In the genomic region with DNA sequence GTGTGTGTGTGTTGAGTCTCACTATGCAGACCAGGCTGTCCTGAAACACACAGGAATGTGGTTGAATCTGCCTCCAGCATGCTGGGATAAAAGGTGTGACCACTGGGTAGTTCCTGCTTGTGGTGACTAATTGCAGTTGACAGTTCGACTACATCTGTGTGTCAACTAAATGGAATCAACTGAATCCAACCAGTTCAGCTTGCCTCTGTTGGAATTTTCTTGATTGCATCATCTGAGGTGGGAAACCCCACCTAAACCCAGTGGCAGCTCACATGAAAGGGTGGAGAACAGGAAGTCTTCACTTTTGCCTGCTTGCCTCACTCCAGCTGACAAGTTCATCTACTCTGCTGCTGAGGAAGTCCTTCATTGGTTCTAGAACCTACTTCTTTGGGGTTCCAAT, we compare ENCODE assay signal across 15 mouse cellular contexts. TPM values are rescaled to one million over a fixed set of nuclear protein-coding genes. Genes with fewer than 3 reads are reported as not detected.
"Had no signal": no experiment of that assay in that cellular context is flagged by ENCODE, and none has a peak within 500 bp of the region (broad histone marks: within the 10 kb centered on the region; RNA-seq: fewer than 3 reads in every experiment).

No protein-coding gene starts in this region.

- H3K27me3 ChIP-seq: intestine, embryonic 15.5 days; kidney, embryonic 15.5 days; midbrain, embryonic 12.5 days; stomach, embryonic 15.5 days had no signal

- DNase-seq: kidney, adult 18-20 months; kidney, postnatal 14 days; lung, adult 2 months; retina, postnatal 1 day; right cerebral cortex, postnatal 14 days had no signal

- H3K36me3 ChIP-seq: intestine, embryonic 15.5 days; kidney, embryonic 15.5 days; limb, embryonic 10.5 days; liver, embryonic 15.5 days; midbrain, embryonic 12.5 days; neural tube, embryonic 13.5 days; stomach, embryonic 15.5 days had no signal

- H3K4me3 ChIP-seq: intestine, embryonic 15.5 days; kidney, embryonic 15.5 days; left cerebral cortex, adult 2 months; limb, embryonic 10.5 days; liver, embryonic 15.5 days; midbrain, embryonic 12.5 days; neural tube, embryonic 13.5 days; stomach, embryonic 15.5 days had no signal

- H3K4me2 ChIP-seq: intestine, embryonic 15.5 days; kidney, embryonic 15.5 days; liver, embryonic 11.5 days; liver, embryonic 15.5 days; midbrain, embryonic 12.5 days; neural tube, embryonic 13.5 days; stomach, embryonic 15.5 days had no signal

RNA-seq across cellular contexts. Expression of a gene that starts 14.5 kb away (rescaled TPM):
- polyA plus RNA-seq: macrophage had no signal
